Mouse (Mus musculus) cerebellum, adult 9-11 months (tissue): ENCODE measurements around the gene Rgl3.

Experiments used
- DNase-seq: peaks from one replicate; pipeline ENCODE4 v3.0.0; 2022

The Rgl3 gene

GRCm38 (mm10) chr9:21978398-21979128 is 10.7 kb downstream of the Rgl3 start:
- no peak for DNase-seq

- DNase-seq, result peak; percentile 56
These were observed 11.3 kb downstream of the Rgl3 start for GRCm38 (mm10) chr9:21977972-21978371.

GRCm38 (mm10) chr9:21977331-21977730 is 11.9 kb downstream of the Rgl3 start:
- no peak for DNase-seq

GRCm38 (mm10) chr9:21976626-21977175 is 12.5 kb downstream of the Rgl3 start:
- DNase-seq, result no peak

GRCm38 (mm10) chr9:21969304-21969703 is 19.9 kb downstream of the Rgl3 start:
- DNase-seq, result no peak

- no peak for DNase-seq
These were observed 20.4 kb downstream of the Rgl3 start for GRCm38 (mm10) chr9:21968883-21969282.

- peak; percentile 55 for DNase-seq
These were observed 25.8 kb downstream of the Rgl3 start, which contains the start of gene Epor for GRCm38 (mm10) chr9:21963417-21963816. TSS of gene Epor (minus strand) at chr9:21963506.

- peak; percentile 79 for DNase-seq
These were observed 26.7 kb downstream of the Rgl3 start for GRCm38 (mm10) chr9:21962416-21963059.

GRCm38 (mm10) chr9:21962010-21962409 is 27.2 kb downstream of the Rgl3 start:
- no peak for DNase-seq

- peak; percentile 50 for DNase-seq
These were observed 27.8 kb downstream of the Rgl3 start for GRCm38 (mm10) chr9:21961366-21961980.

- peak; percentile 60 for DNase-seq
These were observed 28.6 kb downstream of the Rgl3 start for GRCm38 (mm10) chr9:21960558-21961208.

GRCm38 (mm10) chr9:21960135-21960534 is 29.1 kb downstream of the Rgl3 start:
- no peak for DNase-seq

- peak; percentile 54 for DNase-seq
These were observed 30.0 kb downstream of the Rgl3 start for GRCm38 (mm10) chr9:21959244-21959643.

GRCm38 (mm10) chr9:21958372-21958771 is 30.9 kb downstream of the Rgl3 start:
- DNase-seq, result no peak

- peak; percentile 99 for DNase-seq
These were observed 33.5 kb downstream of the Rgl3 start, which contains the start of gene Swsap1 for GRCm38 (mm10) chr9:21955570-21956281. TSS of gene Swsap1 (plus strand) at chr9:21955755.

- DNase-seq, result no peak
These were observed 34.0 kb downstream of the Rgl3 start for GRCm38 (mm10) chr9:21955225-21955569.

GRCm38 (mm10) chr9:21954635-21955034 is 34.6 kb downstream of the Rgl3 start:
- DNase-seq, result peak; percentile 59

GRCm38 (mm10) chr9:21953600-21953999 is 35.6 kb downstream of the Rgl3 start:
- DNase-seq, result no peak

- no peak for DNase-seq
These were observed 37.3 kb downstream of the Rgl3 start for GRCm38 (mm10) chr9:21951977-21952376.

- no peak for DNase-seq
These were observed 38.9 kb downstream of the Rgl3 start for GRCm38 (mm10) chr9:21950322-21950721.

GRCm38 (mm10) chr9:21948790-21949189 is 40.5 kb downstream of the Rgl3 start:
- DNase-seq, result peak; percentile 17

GRCm38 (mm10) chr9:21948146-21948545 is 41.1 kb downstream of the Rgl3 start:
- no peak for DNase-seq
